Mouse (Mus musculus) heart, postnatal 0 days (tissue): Measurements from ENCODE around the gene Ankrd44.

Experiments used
- CTCF ChIP-seq: IDR thresholded peaks from 2 replicates; pipeline ENCODE4 v1.5.1; 2016; ENCODE audit warnings: antibody characterized with exemption, control low read depth, low read depth
- EP300 ChIP-seq: IDR thresholded peaks from 2 replicates; pipeline ENCODE4 v1.6.1; 2016; ENCODE audit warnings: antibody characterized with exemption, low read depth

GRCm38 (mm10) chr1:54684316-54684715 lies 241.9 kb downstream of the Ankrd44 start:
- no peak for TF ChIP-seq CTCF
- TF ChIP-seq EP300 = peak; percentile 93
